Mouse (Mus musculus): ENCODE measurements at regions not wholly inside any gene's neighbourhood (a gene's known extent, or its start where the extent isn't known, plus 50 kb on each side); places are given as distances from the start of the nearest gene placed in this dataset.

DNA sequence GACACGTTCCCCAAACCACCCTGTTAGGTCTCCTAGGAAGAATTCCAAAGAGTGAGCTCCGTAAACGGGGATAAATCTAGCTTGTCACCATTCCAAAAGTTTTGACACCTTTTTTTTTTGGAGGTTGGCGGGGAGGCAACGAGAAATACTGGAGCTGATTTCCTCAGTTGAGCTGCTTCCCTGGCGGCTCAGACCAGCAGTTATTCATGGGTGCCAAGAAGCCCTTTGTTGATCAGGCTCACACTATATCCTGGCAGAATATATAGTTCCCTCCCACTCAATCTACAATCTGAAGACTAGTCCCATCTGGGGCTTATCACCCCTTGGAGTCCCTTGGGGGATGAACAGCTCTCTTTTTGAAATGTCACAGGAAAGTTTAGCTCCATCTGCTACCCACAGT lies 77.5 kb upstream of the Tiam2 start:
- Histone ChIP-seq H3K4me3 (ENCODE audit: insufficient read depth, low read length) (no peak overlapping the region), H3K4me1 (ENCODE audit: control insufficient read depth, insufficient read depth, low read length) (no peaks in the 10 kb centered on the region), H3K27ac (ENCODE audit: insufficient read depth, low read length) (no peak overlapping the region)
- TF ChIP-seq POLR2A (IDR thresholded peaks at IDR 0.05; ENCODE audit: low read depth, low read length): no peak
- TF ChIP-seq CTCF (IDR thresholded peaks at IDR 0.05; ENCODE audit: borderline replicate concordance, insufficient read depth, low read length): no peak

DNA sequence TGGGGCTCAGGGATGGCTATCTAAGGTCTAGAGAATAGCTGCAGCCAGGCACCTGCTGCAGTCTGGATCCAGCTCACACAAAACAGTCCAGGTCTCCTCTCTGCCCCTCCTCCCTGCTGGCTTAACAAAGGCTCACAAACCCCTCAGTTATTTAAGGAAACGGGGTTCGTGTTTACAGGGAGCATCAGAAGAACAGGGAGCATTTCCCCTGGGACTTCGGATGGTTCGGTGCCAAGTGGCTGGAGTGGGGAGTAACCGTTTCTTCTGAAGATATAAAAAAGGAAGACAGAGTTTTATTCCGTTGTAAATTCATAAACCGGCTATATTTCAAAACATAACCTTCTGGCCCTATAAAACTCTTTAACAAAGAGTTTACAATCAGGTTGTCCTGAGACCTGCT lies 77.1 kb upstream of the Tiam2 start:
- no peak overlapping the region for H3K4me3 ChIP-seq (ENCODE audit: insufficient read depth, low read length)
- H3K4me1 ChIP-seq (ENCODE audit: control insufficient read depth, insufficient read depth, low read length): no peaks in the 10 kb centered on the region
- TF ChIP-seq CTCF (IDR thresholded peaks at IDR 0.05; ENCODE audit: borderline replicate concordance, insufficient read depth, low read length) (no peak), POLR2A (IDR thresholded peaks at IDR 0.05; ENCODE audit: low read depth, low read length) (no peak)
- no peak overlapping the region for H3K27ac ChIP-seq (ENCODE audit: insufficient read depth, low read length)

DNA sequence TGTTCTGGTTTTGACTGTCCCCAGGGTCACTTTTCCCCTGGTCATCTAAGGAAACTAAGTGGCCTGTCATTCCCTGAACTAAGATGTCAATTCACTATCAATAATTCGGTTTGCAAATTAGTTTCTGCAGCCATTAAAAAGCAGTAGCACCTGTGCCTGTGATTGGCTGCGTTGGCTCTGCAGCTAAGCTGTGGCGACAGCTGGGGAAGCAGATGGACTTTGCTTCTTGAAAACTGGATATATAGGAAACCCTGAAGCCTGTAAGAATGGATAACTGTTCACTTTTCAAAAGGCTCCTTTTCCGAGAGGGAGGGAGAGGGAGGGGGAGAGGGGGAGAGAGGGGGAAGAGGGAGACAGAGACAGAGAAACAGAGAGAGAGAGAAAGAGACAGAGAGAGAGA lies 75.2 kb upstream of the Tiam2 start:
- no peak overlapping the region for H3K4me3 ChIP-seq (ENCODE audit: insufficient read depth, low read length)
- no peaks in the 10 kb centered on the region for H3K4me1 ChIP-seq (ENCODE audit: control insufficient read depth, insufficient read depth, low read length)
- H3K27ac ChIP-seq (ENCODE audit: insufficient read depth, low read length): no peak overlapping the region
- TF ChIP-seq POLR2A (IDR thresholded peaks at IDR 0.05; ENCODE audit: low read depth, low read length) (no peak), CTCF (IDR thresholded peaks at IDR 0.05; ENCODE audit: borderline replicate concordance, insufficient read depth, low read length) (no peak)

DNA sequence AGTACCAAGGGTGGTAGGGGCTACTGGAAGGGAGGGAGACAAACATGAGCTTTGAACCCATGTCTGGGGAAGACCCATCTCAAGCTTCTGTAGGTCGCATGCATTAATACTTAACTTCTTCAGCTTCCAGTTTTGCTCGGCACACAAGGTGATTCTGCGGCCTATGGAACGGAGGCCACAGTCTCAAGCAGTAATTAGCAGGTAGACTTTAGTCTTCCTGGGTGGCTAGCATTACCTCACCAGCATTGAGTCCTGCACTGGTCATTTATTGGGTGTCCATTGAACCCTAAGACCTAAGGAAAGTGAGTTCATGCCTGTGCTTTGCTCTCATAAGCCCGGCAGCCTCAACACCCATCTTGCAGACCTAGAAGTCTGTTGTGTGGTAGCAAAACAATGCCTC lies 74.4 kb upstream of the Tiam2 start:
- H3K27ac ChIP-seq (ENCODE audit: insufficient read depth, low read length): no peak overlapping the region

DNA sequence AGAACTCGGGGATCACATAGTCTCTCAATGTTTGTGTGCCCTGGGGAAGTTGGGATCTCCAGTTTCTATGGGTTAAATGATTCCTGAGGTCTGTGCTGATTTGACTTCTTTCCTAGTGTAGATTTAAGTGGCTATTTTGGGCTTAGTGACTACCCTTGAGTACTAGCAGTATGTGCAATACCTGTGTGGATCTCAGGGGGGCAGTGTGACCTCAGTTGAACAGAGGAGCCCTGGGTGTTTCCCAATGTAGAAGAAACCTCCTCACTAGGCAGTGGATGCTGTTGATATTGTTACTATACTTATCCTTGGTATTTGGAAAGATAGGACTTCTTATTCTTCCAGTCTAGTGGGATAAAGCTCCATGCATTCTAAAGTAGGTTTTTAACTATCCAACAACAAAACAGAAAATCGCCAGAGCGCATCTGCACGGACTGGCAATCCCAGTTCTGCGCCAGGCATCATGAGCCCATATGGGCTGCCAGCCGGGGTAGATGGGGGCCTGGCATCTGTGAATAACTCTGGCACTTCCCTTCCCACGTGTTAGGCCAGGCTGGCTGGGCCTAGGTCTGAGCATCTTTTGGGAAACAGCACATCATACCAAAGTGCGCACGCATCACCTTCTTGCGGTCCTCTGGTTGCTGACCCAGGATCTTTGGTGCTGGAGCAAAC lies 72.7 kb upstream of the Tiam2 start:
- H3K4me1 ChIP-seq (ENCODE audit: control insufficient read depth, insufficient read depth, low read length): no peaks in the 10 kb centered on the region
- no peak overlapping the region for H3K4me3 ChIP-seq (ENCODE audit: insufficient read depth, low read length)
- no peak overlapping the region for H3K27ac ChIP-seq (ENCODE audit: insufficient read depth, low read length)
- no peak for TF ChIP-seq POLR2A (IDR thresholded peaks at IDR 0.05; ENCODE audit: low read depth, low read length)
- no peak for TF ChIP-seq CTCF (IDR thresholded peaks at IDR 0.05; ENCODE audit: borderline replicate concordance, insufficient read depth, low read length)

More for the DNA sequence above, 74.4 kb upstream of the Tiam2 start:
- no peak for TF ChIP-seq POLR2A (IDR thresholded peaks at IDR 0.05; ENCODE audit: low read depth, low read length)
- TF ChIP-seq CTCF (IDR thresholded peaks at IDR 0.05; ENCODE audit: borderline replicate concordance, insufficient read depth, low read length): no peak
- H3K4me3 ChIP-seq (ENCODE audit: insufficient read depth, low read length): no peak overlapping the region
- no peaks in the 10 kb centered on the region for H3K4me1 ChIP-seq (ENCODE audit: control insufficient read depth, insufficient read depth, low read length)

DNA sequence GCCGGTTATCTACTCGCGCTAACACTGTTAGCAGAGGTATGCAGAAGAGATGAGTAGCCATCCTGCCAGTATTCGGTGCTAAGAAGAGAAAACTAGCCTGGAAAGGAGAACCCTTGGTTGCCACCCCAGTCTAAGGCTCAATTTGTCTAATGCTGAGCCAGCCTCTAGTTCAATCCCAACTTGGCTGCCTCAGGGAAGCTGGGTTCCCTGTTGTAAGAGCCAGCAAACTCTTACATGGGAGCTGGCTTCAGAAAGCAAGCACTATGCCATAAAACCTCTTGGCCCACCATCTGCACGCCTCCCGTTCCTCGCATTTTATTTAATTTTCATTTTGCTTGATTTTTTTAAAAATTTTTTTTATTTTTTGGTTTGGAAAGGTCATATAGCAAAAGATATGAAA lies 69.6 kb upstream of the Tiam2 start:
- H3K27ac ChIP-seq (ENCODE audit: insufficient read depth, low read length): no peak overlapping the region
- TF ChIP-seq POLR2A (IDR thresholded peaks at IDR 0.05; ENCODE audit: low read depth, low read length): no peak
- no peak for TF ChIP-seq CTCF (IDR thresholded peaks at IDR 0.05; ENCODE audit: borderline replicate concordance, insufficient read depth, low read length)
- H3K4me1 ChIP-seq (ENCODE audit: control insufficient read depth, insufficient read depth, low read length): no peaks in the 10 kb centered on the region
- H3K4me3 ChIP-seq (ENCODE audit: insufficient read depth, low read length): no peak overlapping the region

DNA sequence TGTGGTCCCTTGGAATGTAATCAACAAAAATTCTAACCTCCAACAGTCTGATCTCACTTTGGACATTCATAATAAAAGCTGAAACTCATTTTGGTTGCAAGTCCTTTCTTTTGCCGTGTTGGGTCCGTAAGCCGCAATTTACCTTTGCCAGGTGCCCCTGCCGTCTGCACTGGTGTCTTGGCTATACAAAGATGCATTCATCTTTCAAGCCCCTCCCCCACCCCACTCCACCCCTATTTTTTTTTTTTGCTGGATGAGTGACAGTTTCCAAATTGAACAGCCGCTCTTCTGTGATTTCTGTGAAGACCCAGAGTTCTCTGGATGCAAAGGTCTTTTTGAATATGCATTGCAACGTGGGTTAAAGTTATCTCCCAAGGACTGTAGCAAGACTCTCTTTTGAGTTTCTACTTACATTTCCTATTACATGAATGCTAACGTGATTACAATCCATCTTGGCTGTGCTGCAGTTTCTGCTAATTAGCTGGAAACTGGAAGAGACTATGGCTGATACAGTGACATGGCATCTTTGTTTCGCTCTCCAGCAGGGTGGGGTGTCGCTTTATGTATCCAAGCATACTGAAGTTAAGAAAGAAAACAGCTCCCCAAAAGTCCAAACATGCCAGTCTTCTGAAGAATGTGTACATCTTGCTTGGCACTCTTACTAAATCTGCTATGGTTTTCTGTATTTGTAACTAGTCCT lies 67.4 kb upstream of the Tiam2 start:
- Histone ChIP-seq H3K27ac (ENCODE audit: insufficient read depth, low read length) (no peak overlapping the region), H3K4me1 (ENCODE audit: control insufficient read depth, insufficient read depth, low read length) (no peaks in the 10 kb centered on the region), H3K4me3 (ENCODE audit: insufficient read depth, low read length) (no peak overlapping the region)
- TF ChIP-seq POLR2A (IDR thresholded peaks at IDR 0.05; ENCODE audit: low read depth, low read length) (no peak), CTCF (IDR thresholded peaks at IDR 0.05; ENCODE audit: borderline replicate concordance, insufficient read depth, low read length) (no peak)

DNA sequence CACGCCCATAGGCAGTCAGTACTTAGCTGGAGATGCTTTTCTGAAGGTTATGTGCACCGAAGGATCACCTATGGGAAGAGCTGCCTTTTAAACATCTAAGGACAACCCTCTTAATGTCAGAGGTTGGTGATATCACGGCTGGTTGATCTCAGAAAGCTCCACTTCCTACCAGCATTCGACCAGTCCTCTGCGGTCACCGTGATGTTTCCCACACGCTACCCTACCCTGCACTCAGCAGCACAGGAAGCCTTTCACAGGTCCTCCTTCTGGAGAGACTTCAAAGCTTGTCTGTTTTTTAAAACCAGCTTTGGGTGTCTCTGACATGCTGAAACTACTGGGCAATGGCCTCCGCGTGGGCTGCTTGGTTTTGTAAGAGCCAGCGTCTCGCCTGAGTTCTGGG lies 65.6 kb upstream of the Tiam2 start:
- H3K4me3 ChIP-seq (ENCODE audit: insufficient read depth, low read length): no peak overlapping the region
- no peak for TF ChIP-seq CTCF (IDR thresholded peaks at IDR 0.05; ENCODE audit: borderline replicate concordance, insufficient read depth, low read length)
- no peak for TF ChIP-seq POLR2A (IDR thresholded peaks at IDR 0.05; ENCODE audit: low read depth, low read length)
- H3K4me1 ChIP-seq (ENCODE audit: control insufficient read depth, insufficient read depth, low read length): no peaks in the 10 kb centered on the region

DNA sequence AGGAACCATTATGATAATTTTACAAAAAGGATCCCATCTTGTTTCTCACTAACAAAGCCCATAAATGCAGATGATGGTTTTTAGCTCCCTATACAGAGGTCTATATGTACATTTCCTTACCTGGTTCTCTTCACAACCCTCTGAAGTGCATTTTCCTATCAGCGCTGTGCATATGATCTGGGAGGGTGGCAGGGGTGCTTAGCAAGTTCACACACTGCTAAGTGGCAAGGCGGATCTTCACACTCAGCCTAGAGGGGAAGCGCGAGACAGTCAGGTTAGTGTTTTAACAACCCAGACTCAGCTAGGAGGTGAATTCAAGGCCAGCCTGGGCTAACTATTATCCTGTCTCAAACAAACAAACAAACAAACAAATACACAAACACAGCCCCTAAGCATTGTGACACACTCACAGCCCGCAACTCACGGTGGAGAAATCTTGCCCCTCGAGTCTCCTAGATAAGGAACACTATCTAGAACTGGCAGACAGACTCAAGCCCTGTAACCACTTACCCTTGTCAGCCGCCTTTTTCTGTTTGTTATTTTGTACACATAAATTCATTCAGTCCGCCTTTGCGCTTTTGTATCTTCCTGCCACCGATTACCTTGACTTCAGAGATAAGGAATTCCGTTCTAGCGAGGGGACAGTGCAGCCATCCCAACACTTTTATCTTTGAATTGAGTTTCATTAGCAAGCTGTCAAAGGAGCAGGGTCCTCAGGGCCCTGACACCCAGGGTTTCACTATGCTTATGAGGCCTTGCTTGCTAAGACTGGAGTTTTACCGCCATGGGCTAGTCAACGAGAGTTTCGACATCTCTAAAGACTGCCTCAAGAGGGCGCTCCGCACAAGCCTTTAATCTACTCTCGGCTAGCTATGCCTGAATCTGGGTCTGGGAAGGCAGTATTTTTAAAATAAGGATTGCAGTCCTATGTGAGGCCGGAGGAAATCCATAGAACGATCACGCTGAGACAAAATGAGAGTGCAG lies 53.0 kb upstream of the Tiam2 start:
- TF ChIP-seq CTCF (IDR thresholded peaks at IDR 0.05; ENCODE audit: borderline replicate concordance, insufficient read depth, low read length): peak; percentile 46; the same call in 1 of the 2 replicates
- TF ChIP-seq POLR2A (IDR thresholded peaks at IDR 0.05; ENCODE audit: low read depth, low read length): no peak
- H3K4me3 ChIP-seq (ENCODE audit: insufficient read depth, low read length): no peak overlapping the region
- no peak overlapping the region for H3K27ac ChIP-seq (ENCODE audit: insufficient read depth, low read length)
- peaks cover 3% of the 10 kb centered on the region; the same call in 1 of the 2 replicates for H3K4me1 ChIP-seq (ENCODE audit: control insufficient read depth, insufficient read depth, low read length)

More for the DNA sequence above, 65.6 kb upstream of the Tiam2 start:
- H3K27ac ChIP-seq (ENCODE audit: insufficient read depth, low read length): no peak overlapping the region

Data from embryonic fibroblast, embryonic 13.5 days (primary cell).